11 mouse cellular contexts compared by ENCODE assay signal in genomic region chr5:114298212-114298894, GRCm38 (mm10). TPM values are rescaled to one million over a fixed set of nuclear protein-coding genes. Genes with fewer than 3 reads are reported as not detected.
DNase-seq lines count a peak whose midpoint lies in the region; ATAC-seq lines count a peak whose summit lies in the region.
"Had no signal": no experiment of that assay in that cellular context is flagged by ENCODE, and none has a peak within 500 bp of the region (broad histone marks: within the 10 kb centered on the region; RNA-seq: fewer than 3 reads in every experiment).

No protein-coding gene starts in this region.

- H3K36me3 ChIP-seq in kidney, embryonic 16.5 days (ENCODE audit: insufficient read depth, low read length), result no peaks in the 10 kb centered on the region
- no peaks in the 10 kb centered on the region for H3K36me3 ChIP-seq in limb, embryonic 11.5 days (ENCODE audit: control insufficient read depth, insufficient read depth, low read length)
- H3K36me3 ChIP-seq in heart, embryonic 12.5 days, result no peaks in the 10 kb centered on the region
- H3K36me3 ChIP-seq: embryonic facial prominence, embryonic 13.5 days; G1E had no signal

- no peaks in the 10 kb centered on the region for H3K27me3 ChIP-seq in kidney, embryonic 16.5 days (ENCODE audit: insufficient read depth, low read length)
- H3K27me3 ChIP-seq in limb, embryonic 11.5 days (ENCODE audit: control insufficient read depth, insufficient read depth, low read length), result no peaks in the 10 kb centered on the region
- H3K27me3 ChIP-seq in heart, embryonic 12.5 days (replicated peaks), result peaks cover 13% of the 10 kb centered on the region

- 0 out of 2 replicates have a peak, but pooled peaks have one; percentile 31 for ATAC-seq in kidney, embryonic 16.5 days (ENCODE audit: low FRiP score, low TSS enrichment)
- ATAC-seq in limb, embryonic 11.5 days (ENCODE audit: insufficient number of reproducible peaks, low FRiP score, low TSS enrichment, low read depth), result no peak
- no peak for ATAC-seq in heart, embryonic 12.5 days (ENCODE audit: insufficient number of reproducible peaks, low FRiP score)
- ATAC-seq in granulocyte monocyte progenitor cell, adult 5-6 weeks (replicated peaks; ENCODE audit: poor library complexity, severe bottlenecking), result no peak

- H3K4me1 ChIP-seq in kidney, embryonic 16.5 days (ENCODE audit: insufficient read depth, low read length), result peaks cover 4% of the 10 kb centered on the region; the same call in 1 of the 2 replicates
- H3K4me1 ChIP-seq in limb, embryonic 11.5 days (ENCODE audit: control insufficient read depth, insufficient read depth, low read length), result peaks cover 12% of the 10 kb centered on the region; the same call in 1 of the 2 replicates
- 0 out of 2 replicates have a peak, but pooled peaks cover 8% of the 10 kb centered on the region for H3K4me1 ChIP-seq in heart, embryonic 12.5 days (replicated peaks)

- no peak overlapping the region for H3K4me2 ChIP-seq in kidney, embryonic 16.5 days (replicated peaks; ENCODE audit: low read depth, low read length)
- H3K4me2 ChIP-seq in limb, embryonic 11.5 days (ENCODE audit: low read depth, severe bottlenecking), result no peak overlapping the region
- H3K4me2 ChIP-seq in heart, embryonic 12.5 days, result no peak overlapping the region
- H3K4me2 ChIP-seq: embryonic facial prominence, embryonic 13.5 days had no signal

- DNase-seq in kidney, adult 18-20 months, result no peak
- peak; percentile 36 for DNase-seq in MN1 (ENCODE audit: low spot score)
- DNase-seq in cerebellum, postnatal 36 days, result peak; percentile 21 to 31
- peak; percentile 51 for DNase-seq in limb, embryonic 11.5 days (ENCODE audit: low spot score)
- DNase-seq in urinary bladder, adult 2 months (ENCODE audit: low spot score), result no peak
- DNase-seq: lung, adult 2 months had no signal

- no peak overlapping the region for H3K9ac ChIP-seq in kidney, embryonic 16.5 days (replicated peaks; ENCODE audit: low read length)
- H3K9ac ChIP-seq in limb, embryonic 11.5 days (ENCODE audit: low read length), result no peak overlapping the region
- no peak overlapping the region for H3K9ac ChIP-seq in heart, embryonic 12.5 days
- H3K9ac ChIP-seq: embryonic facial prominence, embryonic 13.5 days had no signal

- H3K4me3 ChIP-seq in kidney, embryonic 16.5 days (ENCODE audit: low read length), result no peak overlapping the region
- H3K4me3 ChIP-seq in limb, embryonic 11.5 days (ENCODE audit: low read depth, low read length), result no peak overlapping the region
- H3K4me3 ChIP-seq in heart, embryonic 12.5 days, result no peak overlapping the region
- H3K4me3 ChIP-seq: embryonic facial prominence, embryonic 13.5 days had no signal

- no peaks in the 10 kb centered on the region for H3K9me3 ChIP-seq in kidney, embryonic 16.5 days (ENCODE audit: low read length)
- H3K9me3 ChIP-seq in limb, embryonic 11.5 days (ENCODE audit: control insufficient read depth, low read length), result no peaks in the 10 kb centered on the region
- no peaks in the 10 kb centered on the region for H3K9me3 ChIP-seq in heart, embryonic 12.5 days (replicated peaks)
- H3K9me3 ChIP-seq: embryonic facial prominence, embryonic 13.5 days; G1E had no signal

- 58% methylated on average over 18 of the region's 18 CpGs for WGBS in kidney, embryonic 16.5 days
- 61% methylated on average over 18 of the region's 18 CpGs for WGBS in limb, embryonic 11.5 days
- 68% methylated on average over 18 of the region's 18 CpGs for WGBS in heart, embryonic 12.5 days

- no peak overlapping the region for H3K27ac ChIP-seq in kidney, embryonic 16.5 days (ENCODE audit: low read length)
- no peak overlapping the region for H3K27ac ChIP-seq in limb, embryonic 11.5 days (replicated peaks; ENCODE audit: low read depth, low read length)
- no peak overlapping the region for H3K27ac ChIP-seq in heart, embryonic 12.5 days (ENCODE audit: poor library complexity, severe bottlenecking)
- H3K27ac ChIP-seq: embryonic facial prominence, embryonic 13.5 days had no signal

RNA-seq across cellular contexts. Expression of gene Myo1h, which starts 9.4 kb away (rescaled TPM):
- polyA plus RNA-seq in kidney, embryonic 16.5 days (2015; fragmentation: Nextera tagmentation; extraction: Ambion mirVana), result 2.4 and 2.8 TPM in 2 replicates
- 0.45 and 0.65 TPM in 2 replicates for polyA plus RNA-seq in limb, embryonic 11.5 days (2014; fragmentation: Nextera tagmentation; extraction: Ambion mirVana)
- 2.8 and 3.1 TPM in 2 replicates for polyA plus RNA-seq in urinary bladder, adult 2 months (2012; rRNA removed)
- polyA plus RNA-seq in heart, embryonic 12.5 days (2016; fragmentation: Nextera tagmentation; extraction: Ambion mirVana), result 0.64 and 0.68 TPM in 2 replicates
- total RNA-seq in granulocyte monocyte progenitor cell, adult 5-6 weeks (2014; fragmentation: Nextera tagmentation), result 0.15 and 1.0 TPM in 2 replicates
- total RNA-seq in granulocyte monocyte progenitor cell, adult 5-6 weeks (2017), result 0.82 and 1.5 TPM in 2 replicates
- polyA plus RNA-seq: G1E had no signal

RNA-seq across cellular contexts. Expression of gene Foxn4, which starts 24.7 kb away (rescaled TPM):
- 0.10 TPM in 1 of 2 replicates, not detected in the other for polyA plus RNA-seq in kidney, embryonic 16.5 days (2015; fragmentation: Nextera tagmentation; extraction: Ambion mirVana)
- not detected in 2 replicates for polyA plus RNA-seq in limb, embryonic 11.5 days (2014; fragmentation: Nextera tagmentation; extraction: Ambion mirVana)
- polyA plus RNA-seq in urinary bladder, adult 2 months (2012; rRNA removed), result not detected in 2 replicates
- polyA plus RNA-seq in heart, embryonic 12.5 days (2016; fragmentation: Nextera tagmentation; extraction: Ambion mirVana), result not detected in 2 replicates
- total RNA-seq in granulocyte monocyte progenitor cell, adult 5-6 weeks (2014; fragmentation: Nextera tagmentation), result not detected in 2 replicates
- total RNA-seq in granulocyte monocyte progenitor cell, adult 5-6 weeks (2017), result not detected in 2 replicates
- polyA plus RNA-seq: G1E had no signal

Comparison
In these comparisons a context has a peak if more than half of its experiments do, and no peak if none do; other contexts are left out.
1. DNase-seq: peak in MN1 (single experiment), cerebellum, postnatal 36 days (2 of 2) and limb, embryonic 11.5 days (single experiment); none in kidney, adult 18-20 months (single experiment) and urinary bladder, adult 2 months (single experiment).